Mouse (Mus musculus) forebrain, postnatal 0 days (tissue): ENCODE data around the gene Btbd3. TPM values are rescaled to one million over a fixed set of nuclear protein-coding genes. Genes with fewer than 3 reads are reported as not detected.
A peak's percentile ranks its signal among the peaks of the same experiment; 100 is the strongest.

ENCODE experiments used
- ATAC-seq: fragments of 200-750 bp; cut with Nextera tagmentation; 2 replicates; pipeline ENCODE4 v1.8.0; 2017; ENCODE audit warnings: mild to moderate bottlenecking, moderate library complexity
- DNase-seq: peaks from one replicate; pipeline ENCODE4 v3.0.0-alpha.2; 2015
- H3K27ac ChIP-seq: fragments of 300-500 bp; sonication (generic); 2 replicates; pipeline ENCODE4 v1.5.1; 2014; ENCODE audit warnings: low read depth, mild to moderate bottlenecking, antibody characterized with exemption, low read length, moderate library complexity, mixed read lengths
- H3K27me3 ChIP-seq: fragments of 300-500 bp; sonication (generic); 2 replicates; pipeline ENCODE4 v1.6.1; 2014; ENCODE audit warnings: mild to moderate bottlenecking, low read length, mixed read lengths; ENCODE audit not compliant: insufficient read depth
- H3K36me3 ChIP-seq: fragments of 300-500 bp; sonication (generic); 2 replicates; pipeline ENCODE4 v1.6.1; 2014; ENCODE audit warnings: mild to moderate bottlenecking, moderate library complexity; ENCODE audit not compliant: insufficient read depth
- H3K4me1 ChIP-seq: fragments of 300-500 bp; sonication (generic); 2 replicates; pipeline ENCODE4 v1.6.1; 2014; ENCODE audit warnings: antibody characterized with exemption; ENCODE audit not compliant: insufficient read depth
- H3K4me2 ChIP-seq: fragments of 300-500 bp; sonication (generic); 2 replicates; pipeline ENCODE4 v1.6.1; 2014; ENCODE audit warnings: low read depth, mild to moderate bottlenecking, moderate library complexity
- H3K4me3 ChIP-seq: fragments of 300-500 bp; sonication (generic); 2 replicates; pipeline ENCODE4 v1.5.1; 2014; ENCODE audit warnings: low read depth, low read length, mixed read lengths
- H3K9ac ChIP-seq: fragments of 300-500 bp; sonication (generic); 2 replicates; pipeline ENCODE4 v1.6.1; 2014; ENCODE audit warnings: mild to moderate bottlenecking
- H3K9me3 ChIP-seq: fragments of 300-500 bp; sonication (generic); 2 replicates; pipeline ENCODE4 v1.6.1; 2016; ENCODE audit warnings: low read length
- CTCF ChIP-seq: sonication (generic); IDR thresholded peaks from 2 replicates; pipeline ENCODE4 v1.5.1; 2016; ENCODE audit warnings: antibody characterized with exemption, control low read depth, low read depth
- WGBS: fragments of 180-500 bp; shearing (Covaris S2); extraction: QIAGEN DNeasy Blood & Tissue Kit; methylation state at CpG from one replicate; pipeline ENCODE4 v1.1.7; 2014; 5-methylcytosine and 5-hydroxymethylcytosine counted together
- polyA plus RNA-seq: library from polyadenylated mRNA; unstranded; fragments of >200 nt; fragmentation: Nextera tagmentation; extraction: Ambion mirVana; gene quantifications from 2 replicates; pipeline ENCODE4 v1.2.1, GENCODE M21; 2015
- total RNA-seq: library from RNA; depleted of rRNA; stranded (reverse); fragments of >200 nt; gene quantifications from 2 replicates; pipeline ENCODE4 v1.2.3, GENCODE M21; 2014

The Btbd3 gene
- total and polyA plus RNA-seq, 2 experiments from 2014 or later, result 33.8 to 64.9 TPM

- H3K4me1 ChIP-seq, result no peaks in the 10 kb centered on the region
- no peak for DNase-seq
- no peaks in the 10 kb centered on the region for H3K36me3 ChIP-seq
- WGBS, result 83% methylated on average over 2 of the region's 2 CpGs
- peak; percentile 34; the same call in 1 of the 2 replicates for ATAC-seq
- TF ChIP-seq CTCF, result no peak
- no peak overlapping the region for H3K27ac ChIP-seq
- H3K27me3 ChIP-seq, result no peaks in the 10 kb centered on the region
- no peak overlapping the region for H3K4me2 ChIP-seq
- H3K4me3 ChIP-seq, result no peak overlapping the region
- H3K9me3 ChIP-seq, result no peaks in the 10 kb centered on the region
- H3K9ac ChIP-seq, result no peak overlapping the region
These were observed 331.0 kb downstream of the Btbd3 start for GRCm38 (mm10) chr2:138587335-138587734.

GRCm38 (mm10) chr2:138587795-138588545 lies 331.6 kb downstream of the Btbd3 start:
- H3K9me3 ChIP-seq, result no peaks in the 10 kb centered on the region
- no peaks in the 10 kb centered on the region for H3K4me1 ChIP-seq
- TF ChIP-seq CTCF, result no peak
- no peaks in the 10 kb centered on the region for H3K36me3 ChIP-seq
- H3K27me3 ChIP-seq, result no peaks in the 10 kb centered on the region
- 81% methylated on average over 7 of the region's 7 CpGs for WGBS
- H3K4me3 ChIP-seq, result no peak overlapping the region
- H3K27ac ChIP-seq, result no peak overlapping the region
- ATAC-seq, result no peak
- H3K9ac ChIP-seq, result no peak overlapping the region
- no peak for DNase-seq
- H3K4me2 ChIP-seq, result no peak overlapping the region

GRCm38 (mm10) chr2:138589105-138589504 lies 332.7 kb downstream of the Btbd3 start:
- ATAC-seq, result no peak
- TF ChIP-seq CTCF, result no peak
- WGBS, result 38% methylated on average over 3 of the region's 3 CpGs
- no peak overlapping the region for H3K27ac ChIP-seq
- no peaks in the 10 kb centered on the region for H3K36me3 ChIP-seq
- no peaks in the 10 kb centered on the region for H3K4me1 ChIP-seq
- no peak for DNase-seq
- no peak overlapping the region for H3K4me2 ChIP-seq
- no peak overlapping the region for H3K9ac ChIP-seq
- H3K27me3 ChIP-seq, result no peaks in the 10 kb centered on the region
- H3K9me3 ChIP-seq, result no peaks in the 10 kb centered on the region
- no peak overlapping the region for H3K4me3 ChIP-seq

- no peak overlapping the region for H3K9ac ChIP-seq
- H3K9me3 ChIP-seq, result no peaks in the 10 kb centered on the region
- no peaks in the 10 kb centered on the region for H3K27me3 ChIP-seq
- TF ChIP-seq CTCF, result no peak
- 78% methylated on average over 1 of the region's 1 CpGs for WGBS
- H3K4me2 ChIP-seq, result no peak overlapping the region
- H3K36me3 ChIP-seq, result no peaks in the 10 kb centered on the region
- DNase-seq (no peak), ATAC-seq (no peak)
- H3K27ac ChIP-seq, result no peak overlapping the region
- no peaks in the 10 kb centered on the region for H3K4me1 ChIP-seq
- no peak overlapping the region for H3K4me3 ChIP-seq
These were observed 333.9 kb downstream of the Btbd3 start for GRCm38 (mm10) chr2:138590307-138590706.

- Histone ChIP-seq H3K27me3 (no peaks in the 10 kb centered on the region), H3K9ac (no peak overlapping the region), H3K4me1 (no peaks in the 10 kb centered on the region), H3K9me3 (no peaks in the 10 kb centered on the region), H3K4me2 (no peak overlapping the region), H3K36me3 (no peaks in the 10 kb centered on the region), H3K4me3 (no peak overlapping the region), H3K27ac (no peak overlapping the region)
- DNase-seq, result no peak
- no peak for TF ChIP-seq CTCF
- ATAC-seq, result no peak
These were observed 356.0 kb downstream of the Btbd3 start for GRCm38 (mm10) chr2:138612361-138612760.

- no peak for TF ChIP-seq CTCF
- Histone ChIP-seq H3K4me2 (no peak overlapping the region), H3K4me1 (no peaks in the 10 kb centered on the region), H3K27ac (no peak overlapping the region), H3K36me3 (no peaks in the 10 kb centered on the region), H3K9me3 (no peaks in the 10 kb centered on the region), H3K27me3 (no peaks in the 10 kb centered on the region), H3K9ac (no peak overlapping the region), H3K4me3 (no peak overlapping the region)
- DNase-seq (peak; percentile 24), ATAC-seq (no peak)
- WGBS, result 72% methylated on average over 5 of the region's 5 CpGs
These were observed 361.1 kb downstream of the Btbd3 start for GRCm38 (mm10) chr2:138617501-138617900.
